Mouse (Mus musculus) lung, adult 2 months (tissue): ENCODE data around the gene Mreg. TPM values are rescaled to one million over a fixed set of nuclear protein-coding genes. Genes with fewer than 3 reads are reported as not detected.
"Not testable (repeated sequence)": the region's sequence is repeated elsewhere in the genome, so short reads cannot be mapped to it uniquely, and the experiment has no call there.

Experiments used
- DNase-seq: peaks from one replicate; pipeline ENCODE4 v3.0.0; 2022
- H3K4me1 ChIP-seq: fragments of 200-500 bp; 2 replicates; pipeline ENCODE4 v1.6.1; 2011; ENCODE audit warnings: low read length; ENCODE audit not compliant: control insufficient read depth, insufficient read depth
- H3K4me3 ChIP-seq: fragments of 200-500 bp; replicated peaks from 2 replicates; pipeline ENCODE3; 2011; ENCODE audit warnings: low read depth, mild to moderate bottlenecking, control low read depth, low read length; ENCODE audit errors: extremely low read depth
- CTCF ChIP-seq: fragments of 200-500 bp; IDR thresholded peaks from 2 replicates; pipeline ENCODE4 v1.5.1; 2011; ENCODE audit warnings: mild to moderate bottlenecking, low read length, control low read depth; ENCODE audit not compliant: insufficient read depth
- POLR2A ChIP-seq: fragments of 200-500 bp; IDR thresholded peaks from 2 replicates; pipeline ENCODE4 v1.6.1; 2011; ENCODE audit warnings: low read depth, mild to moderate bottlenecking, control low read depth, low read length, borderline replicate concordance; ENCODE audit errors: extremely low read depth
- WGBS: fragments of 180-500 bp; shearing (Covaris S2); methylation state at CpG from one replicate; pipeline ENCODE4 v1.1.7; 2018; 5-methylcytosine and 5-hydroxymethylcytosine counted together
- polyA plus RNA-seq: library from polyadenylated mRNA; depleted of rRNA; stranded (reverse); fragments of >200 nt; gene quantifications from 2 replicates; pipeline ENCODE4 v1.2.3, GENCODE M21; 2012; rRNA removed

Mreg gene
- polyA plus RNA-seq = 1.3 and 6.2 TPM in 2 replicates

GRCm38 (mm10) chr1:72211701-72212699 is at the start of gene Mreg:
Gene Mreg, minus strand, starts transcription at chr1:72212307.
- H3K4me3 ChIP-seq = peak within 1 kb of the TSS; percentile 59
- WGBS = under 1% methylated on average over 89 of the region's 89 CpGs
- peak; percentile 66 for DNase-seq
- TF ChIP-seq CTCF (peak; percentile 9; the same call in 1 of the 2 replicates), POLR2A (no peak)
- peaks cover 5% of the 10 kb centered on the region; the same call in 1 of the 2 replicates for H3K4me1 ChIP-seq

GRCm38 (mm10) chr1:72256381-72257256 is 44.5 kb upstream of the Mreg start:
- DNase-seq = no peak
- H3K4me1 ChIP-seq = no peaks in the 10 kb centered on the region; the same call in 1 of the 2 replicates
- 82% methylated on average over 9 of the region's 9 CpGs for WGBS
- TF ChIP-seq CTCF (no peak), POLR2A (no peak)
- H3K4me3 ChIP-seq = no peak overlapping the region

- H3K4me3 ChIP-seq = no peak overlapping the region
- TF ChIP-seq POLR2A (no peak), CTCF (no peak)
- 33% methylated on average over 11 of the region's 11 CpGs for WGBS
- H3K4me1 ChIP-seq = no peaks in the 10 kb centered on the region; the same call in 1 of the 2 replicates
- DNase-seq = no peak
Measured at GRCm38 (mm10) chr1:72255854-72256175, 43.7 kb upstream of the Mreg start.

- DNase-seq = peak; percentile 24
- WGBS = 7% methylated on average over 15 of the region's 15 CpGs
- H3K4me1 ChIP-seq = no peaks in the 10 kb centered on the region; the same call in 1 of the 2 replicates
- TF ChIP-seq CTCF = no peak
- no peak; the same call in 1 of the 2 replicates for TF ChIP-seq POLR2A
- H3K4me3 ChIP-seq = peak overlapping the region; percentile 0
Measured at GRCm38 (mm10) chr1:72255062-72255853, 43.2 kb upstream of the Mreg start.

- peak; percentile 85 for DNase-seq
- no peak for TF ChIP-seq CTCF
- peak; percentile 73; the same call in 1 of the 2 replicates for TF ChIP-seq POLR2A
- WGBS = under 1% methylated on average over 35 of the region's 35 CpGs
- H3K4me3 ChIP-seq = peak overlapping the region; percentile 84
- no peaks in the 10 kb centered on the region; the same call in 1 of the 2 replicates for H3K4me1 ChIP-seq
Measured at GRCm38 (mm10) chr1:72254545-72255061, 42.5 kb upstream of the Mreg start.

- DNase-seq = no peak
- 40% methylated on average over 11 of the region's 11 CpGs for WGBS
- H3K4me3 ChIP-seq = peak overlapping the region; percentile 2
- no peaks in the 10 kb centered on the region; the same call in 1 of the 2 replicates for H3K4me1 ChIP-seq
- no peak for TF ChIP-seq POLR2A
- TF ChIP-seq CTCF = no peak
Measured at GRCm38 (mm10) chr1:72253881-72254491, 41.9 kb upstream of the Mreg start.

- DNase-seq = no peak
- no peak overlapping the region for H3K4me3 ChIP-seq
- 88% methylated on average over 1 of the region's 1 CpGs for WGBS
- TF ChIP-seq CTCF = no peak
- TF ChIP-seq POLR2A = no peak
- H3K4me1 ChIP-seq = no peaks in the 10 kb centered on the region; the same call in 1 of the 2 replicates
Measured at GRCm38 (mm10) chr1:72251806-72252205, 39.7 kb upstream of the Mreg start.

GRCm38 (mm10) chr1:72248226-72248737 is 36.2 kb upstream of the Mreg start:
- DNase-seq, H3K4me1 ChIP-seq, H3K4me3 ChIP-seq: not testable (repeated sequence)
- 54% methylated on average over 9 of the region's 9 CpGs for WGBS
